Mouse (Mus musculus) C2C12 (cell line): ENCODE results near the gene Zfp791.

ENCODE experiments used
- CEBPB ChIP-seq: IDR thresholded peaks from one replicate; pipeline ENCODE4 v1.6.1; 2011; ENCODE audit warnings: low read depth, mild to moderate bottlenecking, control low read depth, moderate library complexity
- CTCF ChIP-seq: IDR thresholded peaks from one replicate; pipeline ENCODE4 v1.5.1; 2011; ENCODE audit not compliant: control insufficient read depth, insufficient read depth, insufficient read length
- MYOD1 ChIP-seq: IDR thresholded peaks from one replicate; pipeline ENCODE4 v1.6.1; 2011; ENCODE audit warnings: low read depth; ENCODE audit not compliant: control insufficient read depth, insufficient read length
- MYOG ChIP-seq: IDR thresholded peaks from one replicate; pipeline ENCODE4 v1.6.1; 2011; ENCODE audit not compliant: control insufficient read depth, insufficient read length; ENCODE audit errors: extremely low read depth

GRCm38 (mm10) chr8:85095566-85095965, 27.3 kb downstream of the Zfp791 start:
- no peak for TF ChIP-seq CTCF
- TF ChIP-seq MYOG: no peak
- no peak for TF ChIP-seq CEBPB
- no peak for TF ChIP-seq MYOD1
